Mouse (Mus musculus): ENCODE measurements around the gene Lmntd2. TPM values are rescaled to one million over a fixed set of nuclear protein-coding genes. Genes with fewer than 3 reads are reported as not detected.

The Lmntd2 gene
- polyA plus RNA-seq (2012; rRNA removed): 1.6 and 2.0 TPM in 2 replicates

GRCm38 (mm10) chr7:141213605-141214235 lies at the start of gene Lmntd2:
Lmntd2 (minus strand) TSS chr7:141214080.

DNA sequence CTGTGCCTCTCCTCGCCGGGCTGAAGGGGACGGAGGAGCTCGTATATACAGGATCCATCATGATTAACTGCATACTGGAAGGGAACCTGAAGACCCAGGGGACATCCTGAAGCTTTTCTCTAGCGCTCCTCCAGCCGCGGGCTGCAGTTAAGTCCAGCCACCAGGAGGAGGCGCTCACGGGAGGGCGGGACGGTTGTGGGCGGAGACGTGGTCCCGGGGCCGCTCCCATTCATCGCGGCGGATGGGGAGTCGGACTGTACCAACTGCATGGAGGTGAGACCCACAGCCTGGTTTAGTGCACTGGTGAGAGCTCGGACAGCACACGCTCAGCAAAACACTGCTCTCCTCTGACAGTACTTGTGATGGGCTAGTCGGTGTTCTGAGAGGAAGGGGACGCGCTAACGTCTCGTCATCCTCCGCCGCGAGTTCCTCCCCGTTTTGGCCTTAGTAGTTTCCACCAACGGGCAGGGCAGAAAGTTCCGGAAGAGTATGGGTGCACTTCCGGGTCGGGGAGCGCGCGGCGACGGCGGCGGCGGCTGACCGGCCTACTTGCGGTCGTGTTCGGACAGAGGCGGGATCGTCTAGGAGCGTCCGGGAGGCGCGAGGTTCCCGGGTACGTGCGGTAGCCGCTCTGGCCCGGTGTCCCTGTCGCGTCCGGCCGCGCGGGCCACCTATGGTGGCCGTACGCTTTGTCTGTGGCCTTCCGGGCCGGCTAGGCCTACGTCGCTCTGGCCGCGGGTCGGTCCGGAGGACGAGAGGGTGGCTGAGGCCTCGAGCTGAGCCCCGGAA lies 14.6 kb upstream of the Lmntd2 start, which contains the start of gene Phrf1:
TSS of gene Phrf1 (plus strand) at position 506 of the 789 bp plus-strand sequence.

DNA sequence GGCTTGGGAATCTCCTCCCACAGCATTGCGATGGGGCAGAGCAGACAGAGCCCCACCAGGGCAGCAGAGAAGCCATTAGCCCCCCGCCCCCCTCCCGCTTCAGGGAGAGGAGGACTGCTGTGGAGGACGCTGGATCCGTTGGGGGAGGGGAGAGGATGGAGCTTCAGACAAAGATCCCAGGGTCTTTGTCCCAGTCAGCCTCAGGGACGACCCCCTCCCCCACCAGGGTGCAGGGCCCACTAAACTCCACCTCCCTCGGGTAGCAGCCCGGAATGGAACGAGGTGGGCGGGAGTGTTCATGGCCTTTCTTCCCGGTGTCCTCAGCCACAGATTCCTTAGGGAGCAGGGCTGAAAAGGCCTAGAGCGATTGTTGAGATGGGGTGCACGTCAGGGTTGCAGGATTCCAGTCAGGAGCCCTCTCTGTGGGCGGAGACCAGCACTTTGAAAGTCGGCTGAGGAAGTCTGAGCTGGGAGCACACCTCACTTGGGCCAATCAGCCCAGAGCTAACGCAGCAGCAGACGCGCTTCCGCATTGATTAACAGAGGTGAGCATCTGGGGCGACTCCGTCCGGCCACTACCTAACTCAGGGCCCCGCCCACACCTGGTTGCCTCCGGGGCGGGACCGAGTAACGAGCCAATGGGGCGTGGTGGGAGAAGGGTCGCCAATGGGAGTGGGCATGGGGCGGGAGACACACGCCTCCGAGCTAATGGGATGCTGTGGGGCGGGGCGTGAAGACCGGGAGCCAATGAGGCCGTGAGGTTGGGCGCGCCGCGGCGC lies 1.4 kb upstream of the Lmntd2 start, which contains the start of gene Rassf7:
TSS of gene Rassf7 (plus strand) at position 760 of the 779 bp plus-strand sequence.

GRCm38 (mm10) chr7:141193948-141194347 lies 19.9 kb downstream of the Lmntd2 start, which contains the start of the genes Hras and Lrrc56:
Hras (minus strand) TSS chr7:141194005.
Lrrc56 (plus strand) TSS chr7:141194157.

GRCm38 (mm10) chr7:141172116-141173006 lies 41.5 kb downstream of the Lmntd2 start, which contains the start of gene Rnh1:
Rnh1 (minus strand) TSS chr7:141172857.

Other genes with a start within 250 kb of the Lmntd2 start
- gene Ifitm1, start 246.9 kb downstream of the Lmntd2 start, polyA plus RNA-seq (2012; rRNA removed): 29.1 and 33.2 TPM in 2 replicates
- gene Ifitm3, start 203.3 kb downstream of the Lmntd2 start, polyA plus RNA-seq (2012; rRNA removed): 28.7 and 41.6 TPM in 2 replicates
- gene Ifitm6, start 196.2 kb downstream of the Lmntd2 start, polyA plus RNA-seq (2012; rRNA removed): 8.3 and 10.9 TPM in 2 replicates
- not detected in 2 replicates for gene Gm17387, start 184.9 kb downstream of the Lmntd2 start, polyA plus RNA-seq (2012; rRNA removed)
- gene B4galnt4, start 153.0 kb downstream of the Lmntd2 start, polyA plus RNA-seq (2012; rRNA removed): 0.59 and 0.76 TPM in 2 replicates
- gene Pkp3, start 135.9 kb downstream of the Lmntd2 start, polyA plus RNA-seq (2012; rRNA removed): 0.38 and 0.48 TPM in 2 replicates
- gene Sigirr, start 113.5 kb downstream of the Lmntd2 start, polyA plus RNA-seq (2012; rRNA removed): 9.1 and 10.7 TPM in 2 replicates
- 0.36 TPM in 2 replicates for gene Ano9, start 96.3 kb downstream of the Lmntd2 start, polyA plus RNA-seq (2012; rRNA removed)
- gene Ptdss2, start 91.7 kb downstream of the Lmntd2 start, polyA plus RNA-seq (2012; rRNA removed): 62.0 and 81.0 TPM in 2 replicates
- gene Rnh1, start 41.2 kb downstream of the Lmntd2 start, polyA plus RNA-seq (2012; rRNA removed): 23.5 and 28.6 TPM in 2 replicates
- 67.7 and 68.0 TPM in 2 replicates for gene Hras, start 20.1 kb downstream of the Lmntd2 start, polyA plus RNA-seq (2012; rRNA removed)
- 13.2 and 14.8 TPM in 2 replicates for gene Lrrc56, start 19.9 kb downstream of the Lmntd2 start, polyA plus RNA-seq (2012; rRNA removed)
- 22.1 and 22.8 TPM in 2 replicates for gene Rassf7, start 1.8 kb upstream of the Lmntd2 start, polyA plus RNA-seq (2012; rRNA removed)
- 10.8 and 16.2 TPM in 2 replicates for gene Phrf1, start 14.7 kb upstream of the Lmntd2 start, polyA plus RNA-seq (2012; rRNA removed)
- gene Irf7, start 52.4 kb upstream of the Lmntd2 start, polyA plus RNA-seq (2012; rRNA removed): 8.3 and 11.9 TPM in 2 replicates
- gene Cdhr5, start 62.7 kb upstream of the Lmntd2 start, polyA plus RNA-seq (2012; rRNA removed): 0.07 and 0.09 TPM in 2 replicates
- 0.23 and 0.67 TPM in 2 replicates for gene Sct, start 65.1 kb upstream of the Lmntd2 start, polyA plus RNA-seq (2012; rRNA removed)
- 0.01 TPM in 1 of 2 replicates, not detected in the other for gene Drd4, start 77.9 kb upstream of the Lmntd2 start, polyA plus RNA-seq (2012; rRNA removed)
- 7.0 and 8.4 TPM in 2 replicates for gene Deaf1, start 113.6 kb upstream of the Lmntd2 start, polyA plus RNA-seq (2012; rRNA removed)
- 11.7 and 13.9 TPM in 2 replicates for gene Tmem80, start 113.7 kb upstream of the Lmntd2 start, polyA plus RNA-seq (2012; rRNA removed)
- 7.1 and 8.9 TPM in 2 replicates for gene Eps8l2, start 124.8 kb upstream of the Lmntd2 start, polyA plus RNA-seq (2012; rRNA removed)
- gene Taldo1, start 178.1 kb upstream of the Lmntd2 start, polyA plus RNA-seq (2012; rRNA removed): 238 and 279 TPM in 2 replicates
- 12.6 and 15.1 TPM in 2 replicates for gene Gatd1, start 200.1 kb upstream of the Lmntd2 start, polyA plus RNA-seq (2012; rRNA removed)
- gene Cend1, start 215.4 kb upstream of the Lmntd2 start, polyA plus RNA-seq (2012; rRNA removed): 0.01 and 0.03 TPM in 2 replicates
- 14.6 and 20.2 TPM in 2 replicates for gene Slc25a22, start 223.8 kb upstream of the Lmntd2 start, polyA plus RNA-seq (2012; rRNA removed)
- 13.8 and 16.0 TPM in 2 replicates for gene Pidd1, start 229.9 kb upstream of the Lmntd2 start, polyA plus RNA-seq (2012; rRNA removed)
- gene Rplp2, start 233.3 kb upstream of the Lmntd2 start, polyA plus RNA-seq (2012; rRNA removed): 725 and 791 TPM in 2 replicates
- gene Pnpla2, start 241.1 kb upstream of the Lmntd2 start, polyA plus RNA-seq (2012; rRNA removed): 5.2 and 7.0 TPM in 2 replicates
- gene Cracr2b, start 247.0 kb upstream of the Lmntd2 start, polyA plus RNA-seq (2012; rRNA removed): 1.7 and 2.2 TPM in 2 replicates

Measured in liver, embryonic 14 days (tissue).